Mouse (Mus musculus): ENCODE measurements around the gene Gm3164.
"Not testable (repeated sequence)": the region's sequence is repeated elsewhere in the genome, so short reads cannot be mapped to it uniquely, and the experiment has no call there.

The Gm3164 gene

DNA sequence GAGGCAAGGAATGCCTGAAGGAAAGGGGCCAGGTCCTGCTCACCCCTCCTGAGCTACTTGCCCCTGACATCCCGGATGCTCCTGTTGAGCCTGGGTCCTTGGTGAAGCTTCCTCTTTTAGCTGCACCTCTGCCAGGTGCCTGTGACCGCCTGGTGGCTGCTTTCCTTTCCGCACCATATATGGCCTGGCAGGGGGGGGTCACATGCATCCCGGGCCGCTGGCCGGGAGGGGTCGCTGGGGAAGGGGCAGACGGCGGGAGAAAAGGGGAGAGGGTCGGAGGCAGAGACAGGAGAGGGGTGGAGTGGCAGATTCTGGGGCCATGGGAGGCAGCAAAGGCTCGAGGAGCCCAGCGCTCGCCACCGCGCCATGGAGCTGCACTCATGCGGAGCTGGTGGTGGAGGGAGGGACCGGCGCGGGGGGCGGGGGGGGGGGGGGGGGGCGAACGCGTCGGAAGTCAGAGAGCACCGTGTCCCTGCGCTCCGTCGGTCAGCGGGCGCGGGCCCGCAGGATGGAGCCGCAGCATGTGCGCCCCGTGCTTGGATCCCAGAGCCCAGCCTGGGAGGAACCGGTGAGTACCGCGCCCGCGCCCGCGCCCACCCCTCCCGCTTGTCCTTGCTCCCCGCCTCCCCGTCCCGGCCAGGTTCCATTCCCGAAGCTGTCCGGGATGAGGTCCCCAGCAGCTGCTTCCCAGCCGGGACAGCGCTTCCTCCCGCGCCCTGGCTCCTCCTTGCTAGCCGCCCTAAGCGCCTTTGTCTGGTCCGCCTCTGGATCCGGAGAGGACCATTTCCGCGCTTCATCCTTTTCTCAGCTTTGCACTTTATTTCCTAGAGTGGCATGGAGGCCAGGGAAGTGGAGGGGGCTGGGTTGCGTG, at the start of gene Gm3164:
Gene Gm3164 (plus strand): TSS at position 484 of the 871 bp plus-strand sequence.
- peak; percentile 25 for DNase-seq

DNA sequence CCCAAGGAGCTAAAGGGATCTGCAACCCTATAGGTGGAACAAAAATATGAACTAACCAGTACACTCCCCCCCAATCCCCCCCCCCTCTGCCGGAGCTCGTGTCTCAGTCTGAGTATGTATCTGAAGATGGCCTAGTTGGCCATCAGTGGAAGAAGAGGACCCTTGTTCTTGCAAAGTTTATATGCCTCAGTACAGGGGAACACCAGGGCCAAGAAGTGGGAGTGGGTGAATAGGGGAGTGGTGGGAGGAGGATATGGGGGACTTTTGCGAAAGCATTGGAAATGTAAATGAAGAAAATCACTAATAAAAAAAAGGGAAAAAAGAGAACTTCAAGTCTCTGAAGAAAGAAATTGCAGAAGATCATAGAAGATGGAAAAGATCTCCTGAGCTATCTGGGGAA, 46.3 kb upstream of the Gm3164 start:
- DNase-seq: not testable (repeated sequence)

DNA sequence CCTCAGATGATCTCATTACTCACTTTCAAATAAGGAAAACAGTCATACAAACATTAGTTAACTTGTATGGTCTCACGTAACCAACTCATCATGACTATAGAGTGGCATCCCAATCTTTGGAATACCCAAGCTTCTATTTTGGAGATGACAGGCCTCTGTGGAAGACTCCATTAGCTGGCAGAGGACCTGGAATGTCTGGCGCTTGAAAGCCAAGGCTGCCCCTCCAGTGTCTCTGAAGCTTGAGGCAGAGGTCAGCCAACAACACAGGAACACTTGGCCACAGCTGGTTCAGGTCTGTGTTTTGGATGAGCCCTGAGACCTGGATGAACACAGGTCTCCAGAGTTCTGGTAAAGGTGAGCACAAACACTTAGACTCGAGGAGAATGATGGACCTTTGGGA, 45.6 kb upstream of the Gm3164 start:
- not testable (repeated sequence) for DNase-seq

DNA sequence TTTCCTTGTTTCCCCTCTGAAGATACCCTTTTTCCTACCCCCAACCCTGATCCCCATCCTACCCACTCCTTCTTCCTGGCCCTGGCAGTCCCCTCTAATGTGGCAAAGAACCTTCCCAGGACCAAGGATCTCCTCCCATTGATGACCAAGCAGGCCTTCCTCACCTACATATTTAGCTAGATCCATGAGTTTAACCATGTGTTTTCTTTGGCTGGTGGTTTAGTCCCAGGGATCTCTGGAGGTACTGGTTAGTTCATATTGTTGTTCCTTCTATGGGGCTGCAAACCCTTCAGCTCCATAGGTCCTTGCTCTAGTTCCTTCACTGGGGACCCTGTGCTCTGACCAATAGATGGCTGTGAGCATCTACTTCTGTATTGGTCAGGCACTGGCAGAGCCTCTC, 37.4 kb upstream of the Gm3164 start:
- DNase-seq: not testable (repeated sequence)

DNA sequence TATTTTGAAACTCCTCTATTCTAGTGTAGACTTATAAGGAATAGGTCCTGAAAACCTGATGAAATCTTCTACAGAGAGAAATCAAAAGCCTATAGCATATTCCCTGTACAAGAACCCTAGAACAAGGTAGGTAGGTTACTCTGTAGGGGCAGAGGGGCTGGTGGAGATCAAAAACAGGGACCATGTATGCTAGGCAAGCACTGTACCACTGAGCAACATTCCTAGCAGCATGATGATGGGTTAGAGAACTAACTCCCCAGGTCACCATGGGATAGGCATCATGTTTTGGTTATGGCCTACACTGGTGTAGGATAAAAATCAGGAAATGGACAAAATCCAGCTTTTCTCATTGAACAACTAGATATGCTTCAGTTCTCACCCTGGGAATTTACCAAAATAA, 29.6 kb upstream of the Gm3164 start:
- DNase-seq: not testable (repeated sequence)

DNA sequence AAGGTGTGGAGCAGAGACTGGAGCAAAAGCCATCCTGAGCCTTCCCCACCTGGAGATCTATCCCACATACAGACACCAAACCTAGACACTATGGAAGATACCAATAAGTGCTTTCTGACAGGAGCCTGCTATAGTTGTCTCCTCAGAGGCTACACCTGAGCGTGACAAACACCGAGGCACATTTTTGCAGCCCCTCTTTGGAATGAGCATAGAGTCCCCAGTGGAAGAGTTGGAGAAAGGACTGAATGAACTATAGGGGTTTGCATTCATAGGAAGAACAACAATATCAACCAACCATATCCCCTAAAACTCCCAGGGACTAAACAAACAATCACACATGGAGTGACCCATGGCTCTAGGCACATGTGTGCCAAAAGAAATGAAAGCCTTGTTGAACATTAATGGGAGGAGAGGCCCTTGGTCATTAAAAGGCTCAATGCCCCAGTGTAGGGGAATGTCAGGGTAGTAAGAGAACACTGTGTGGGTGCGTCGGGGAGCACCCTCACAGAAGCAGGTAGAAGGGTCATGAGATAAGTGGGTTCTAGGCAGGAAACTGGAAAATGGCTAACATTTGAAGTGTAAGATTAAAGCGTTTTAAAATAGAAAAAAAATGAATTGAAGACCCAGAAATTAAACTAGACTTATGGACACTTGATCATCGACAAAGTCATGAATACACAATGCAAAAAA, 22.3 kb upstream of the Gm3164 start:
- not testable (repeated sequence) for DNase-seq

DNA sequence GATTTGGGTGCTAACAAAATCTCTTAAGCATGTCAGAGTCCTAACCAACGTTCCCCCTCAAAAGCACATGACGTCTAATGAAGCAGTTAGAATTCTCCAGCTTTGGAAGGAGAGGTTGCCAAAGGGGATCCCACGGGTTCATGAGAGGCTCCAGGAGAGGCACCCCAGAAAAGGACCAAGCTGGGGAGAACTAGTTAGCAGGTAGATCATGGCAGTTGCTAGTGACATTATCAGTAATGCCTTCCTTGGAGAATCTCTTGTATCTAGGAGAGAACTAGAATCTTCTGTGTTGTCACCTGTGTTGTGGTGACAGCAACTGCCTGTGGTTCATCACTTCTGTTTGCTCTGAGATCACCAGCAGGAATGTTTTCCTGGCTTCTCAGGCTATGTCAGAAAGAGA, 18.0 kb upstream of the Gm3164 start, which contains the start of gene Gm3159:
Gene Gm3159 (plus strand): TSS at position 301 of the 400 bp plus-strand sequence.
- DNase-seq: not testable (repeated sequence)

DNA sequence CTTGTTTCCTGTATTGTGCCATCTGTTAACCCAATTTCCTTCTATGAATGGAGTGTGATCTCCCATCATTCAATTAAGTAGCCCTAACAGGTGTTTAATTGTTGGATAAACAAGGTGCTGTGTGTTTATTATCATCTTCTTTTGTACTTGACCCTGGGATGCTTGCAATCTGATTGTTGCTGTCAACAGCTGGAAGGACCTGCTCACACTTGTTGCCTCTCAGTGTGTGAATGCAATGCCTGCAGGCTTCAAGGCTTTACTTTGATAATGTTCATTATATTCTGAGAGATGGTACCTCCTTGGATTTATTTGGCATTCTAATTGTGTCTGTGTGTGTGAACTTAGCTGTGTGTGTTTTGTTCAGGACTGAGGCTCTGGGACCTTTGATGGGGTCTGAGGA, 16.6 kb upstream of the Gm3164 start:
- DNase-seq: not testable (repeated sequence)

DNA sequence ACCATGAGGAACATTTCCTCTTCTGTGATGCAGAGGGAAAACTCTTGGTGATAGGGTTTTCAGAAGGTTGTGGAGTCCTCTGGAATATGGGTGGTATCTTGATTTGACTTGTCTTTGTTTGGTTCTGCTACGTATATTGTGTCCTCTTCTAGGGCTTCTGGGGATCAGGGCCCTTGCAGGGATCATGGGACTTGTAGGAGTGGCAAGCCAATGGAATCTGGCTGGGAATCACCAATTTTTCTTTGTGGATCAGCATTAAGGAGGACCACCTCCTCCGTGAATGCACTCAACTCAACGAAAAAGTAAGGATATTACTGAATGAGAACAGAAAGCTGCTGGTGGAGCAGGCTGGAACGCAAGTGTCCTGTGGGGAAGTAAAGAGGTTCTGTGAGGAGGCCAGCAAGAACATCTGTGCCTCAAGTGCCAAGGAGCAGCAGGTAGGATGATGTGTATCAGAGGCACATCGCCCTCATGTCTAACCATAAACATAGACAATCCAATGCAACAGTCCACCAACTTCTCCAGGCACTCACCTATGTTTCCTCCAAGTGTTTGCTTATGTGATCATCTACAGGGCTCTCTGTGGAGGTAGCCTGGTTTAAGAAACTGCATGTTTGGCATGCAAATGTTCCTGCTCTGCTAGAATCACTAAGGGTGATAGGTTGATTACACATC, 15.0 kb upstream of the Gm3164 start:
- DNase-seq: not testable (repeated sequence)

DNA sequence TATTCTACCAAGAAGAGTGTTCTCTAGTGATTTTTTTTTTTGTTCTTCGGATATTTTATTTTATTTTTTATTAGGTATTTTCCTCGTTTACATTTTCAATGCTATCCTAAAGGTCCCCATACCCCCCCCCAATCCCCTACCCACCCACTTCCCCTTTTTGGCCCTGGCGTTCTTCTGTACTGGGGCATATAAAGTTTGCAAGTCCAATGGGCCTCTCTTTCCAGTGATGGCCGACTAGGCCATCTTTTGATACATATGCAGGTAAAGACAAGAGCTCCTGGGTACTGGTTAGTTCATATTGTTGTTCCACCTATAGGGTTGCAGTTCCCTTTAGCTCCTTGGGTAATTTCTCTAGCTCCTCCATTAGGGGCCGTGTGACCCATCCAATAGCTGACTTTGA, 14.0 kb upstream of the Gm3164 start:
- not testable (repeated sequence) for DNase-seq

DNA sequence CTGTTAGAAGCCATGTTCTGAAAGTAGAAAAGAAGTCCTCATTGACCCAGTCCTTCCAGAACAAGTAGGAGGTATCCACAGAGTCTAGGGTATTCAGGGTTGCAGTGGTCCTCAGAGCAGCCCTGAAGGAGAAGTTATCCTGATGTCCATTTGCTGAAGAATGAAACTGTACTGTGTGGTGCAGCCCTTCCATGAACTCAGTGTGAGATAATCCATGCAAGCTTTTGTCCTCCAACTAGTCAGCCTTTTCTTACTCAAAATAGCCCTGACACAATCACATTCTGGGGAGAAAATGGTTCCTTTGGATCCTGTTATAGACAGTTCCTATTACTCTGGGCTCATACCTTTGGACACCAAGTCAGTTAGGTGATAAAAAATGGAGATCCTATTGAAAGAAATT, 11.4 kb upstream of the Gm3164 start:
- not testable (repeated sequence) for DNase-seq

DNA sequence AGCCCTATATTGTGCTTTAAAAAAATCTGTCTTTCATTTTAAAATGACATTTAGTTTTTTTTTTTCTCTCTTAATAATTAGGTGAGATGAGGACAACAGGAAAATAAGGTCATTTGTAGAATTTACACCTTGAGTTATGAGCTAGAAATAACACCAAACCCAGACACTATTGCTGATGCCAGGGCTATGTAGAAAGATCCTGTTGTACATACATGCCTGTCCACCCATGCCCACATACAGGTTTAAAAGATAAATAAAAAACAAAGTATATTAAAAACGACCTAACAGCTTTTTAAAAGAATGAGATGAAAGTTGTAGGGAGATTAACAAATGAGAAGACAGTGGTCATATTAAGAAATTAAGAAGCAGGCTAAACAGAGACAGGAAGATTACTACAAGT, 5.3 kb upstream of the Gm3164 start:
- DNase-seq: not testable (repeated sequence)

DNA sequence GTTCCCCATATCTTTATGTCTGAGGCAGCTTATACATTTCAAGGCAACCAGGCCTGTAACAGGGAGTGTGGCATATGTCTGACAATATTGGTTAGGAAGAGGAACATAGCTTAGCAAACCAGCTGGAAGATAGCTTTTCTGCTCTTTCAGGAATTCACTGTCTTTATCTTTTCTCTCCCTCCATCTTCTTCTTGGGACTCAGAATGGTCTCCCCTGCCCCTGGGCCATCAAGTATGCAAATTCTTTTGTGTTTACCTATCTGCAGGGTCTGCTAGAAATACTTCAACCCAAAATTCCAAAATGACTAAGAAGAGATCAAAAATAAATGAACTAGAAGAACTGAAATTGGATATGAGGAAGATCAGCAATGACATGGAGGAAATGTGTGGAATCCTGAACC, 15.4 kb downstream of the Gm3164 start, which contains the start of gene Gm3173:
Gene Gm3173 (plus strand): TSS at position 301 of the 400 bp plus-strand sequence.
- not testable (repeated sequence) for DNase-seq

DNA sequence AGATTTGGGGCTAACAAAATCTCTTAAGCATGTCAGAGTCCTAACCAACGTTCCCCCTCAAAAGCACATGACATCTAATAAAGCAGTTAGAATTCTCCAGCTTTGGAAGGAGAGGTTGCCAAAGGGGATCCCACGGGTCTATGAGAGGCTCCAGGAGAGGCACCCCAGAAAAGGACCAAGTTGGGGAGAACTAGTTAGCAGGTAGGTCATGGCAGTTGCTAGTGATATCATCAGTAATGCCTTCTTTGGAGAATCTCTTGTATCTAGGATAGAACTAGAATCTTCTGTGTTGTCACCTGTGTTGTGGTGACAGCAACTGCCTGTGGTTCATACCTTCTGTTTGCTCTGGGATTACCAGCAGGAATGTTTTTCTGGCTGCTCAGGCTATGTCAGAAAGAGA, 66.2 kb downstream of the Gm3164 start, which contains the start of gene Gm3182:
Gene Gm3182 (plus strand): TSS at position 301 of the 400 bp plus-strand sequence.
- not testable (repeated sequence) for DNase-seq

All from kidney, adult 18-20 months (tissue).